Mouse (Mus musculus) heart, embryonic 16.5 days (tissue): ENCODE measurements around the gene Serinc2. TPM values are rescaled to one million over a fixed set of nuclear protein-coding genes. Genes with fewer than 3 reads are reported as not detected.

Experiments used
- ATAC-seq: fragments of 200-750 bp; cut with Nextera tagmentation; replicated peaks from 2 replicates; pipeline ENCODE4 v1.8.0; 2017; ENCODE audit warnings: moderate number of reproducible peaks; ENCODE audit not compliant: insufficient read depth, low FRiP score; ENCODE audit errors: extremely low read depth
- H3K27ac ChIP-seq: fragments of 300-500 bp; sonication (generic); 2 replicates; pipeline ENCODE4 v1.5.1; 2014; ENCODE audit warnings: mild to moderate bottlenecking, low read length, control low read depth, moderate library complexity
- H3K27me3 ChIP-seq: fragments of 300-500 bp; sonication (generic); 2 replicates; pipeline ENCODE4 v1.6.1; 2014; ENCODE audit warnings: low read length, mixed read lengths; ENCODE audit not compliant: control insufficient read depth, insufficient read depth
- H3K36me3 ChIP-seq: fragments of 300-500 bp; sonication (generic); 2 replicates; pipeline ENCODE4 v1.6.1; 2014; ENCODE audit not compliant: control insufficient read depth, insufficient read depth
- H3K4me1 ChIP-seq: fragments of 300-500 bp; sonication (generic); 2 replicates; pipeline ENCODE4 v1.6.1; 2014; ENCODE audit warnings: low read length, mixed read lengths; ENCODE audit not compliant: control insufficient read depth, insufficient read depth
- H3K4me2 ChIP-seq: fragments of 300-500 bp; sonication (generic); 2 replicates; pipeline ENCODE4 v1.6.1; 2014; ENCODE audit warnings: low read depth, mild to moderate bottlenecking, control low read depth, low read length
- H3K4me3 ChIP-seq: fragments of 300-500 bp; sonication (generic); 2 replicates; pipeline ENCODE4 v1.5.1; 2014; ENCODE audit warnings: mild to moderate bottlenecking, control low read depth, low read length
- H3K9ac ChIP-seq: fragments of 300-500 bp; sonication (generic); 2 replicates; pipeline ENCODE4 v1.6.1; 2014; ENCODE audit warnings: low read length, control low read depth
- H3K9me3 ChIP-seq: fragments of 300-500 bp; sonication (generic); replicated peaks from 2 replicates; pipeline ENCODE4 v1.6.1; 2016; ENCODE audit warnings: low read length; ENCODE audit not compliant: control insufficient read depth
- WGBS: fragments of 180-500 bp; shearing (Covaris S2); extraction: QIAGEN DNeasy Blood & Tissue Kit; methylation state at CpG from one replicate; pipeline ENCODE4 v1.1.7; 2014; 5-methylcytosine and 5-hydroxymethylcytosine counted together
- polyA plus RNA-seq: library from polyadenylated mRNA; unstranded; fragments of >200 nt; fragmentation: Nextera tagmentation; extraction: Ambion mirVana; gene quantifications from 2 replicates; pipeline ENCODE4 v1.2.1, GENCODE M21; 2015

Serinc2 gene
- polyA plus RNA-seq, 1 experiment from 2014 or later, result 5.4 TPM

- Histone ChIP-seq H3K36me3 (no peaks in the 10 kb centered on the region), H3K9me3 (no peaks in the 10 kb centered on the region; the same call in 1 of the 2 replicates), H3K4me1 (no peaks in the 10 kb centered on the region), H3K4me2 (no peak overlapping the region), H3K27me3 (no peaks in the 10 kb centered on the region), H3K27ac (no peak overlapping the region), H3K4me3 (no peak overlapping the region), H3K9ac (no peak overlapping the region)
- 89% methylated on average over 4 of the region's 4 CpGs for WGBS
- no peak for ATAC-seq
Observed at GRCm38 (mm10) chr4:130237607-130238006, 41.4 kb downstream of the Serinc2 start.

DNA sequence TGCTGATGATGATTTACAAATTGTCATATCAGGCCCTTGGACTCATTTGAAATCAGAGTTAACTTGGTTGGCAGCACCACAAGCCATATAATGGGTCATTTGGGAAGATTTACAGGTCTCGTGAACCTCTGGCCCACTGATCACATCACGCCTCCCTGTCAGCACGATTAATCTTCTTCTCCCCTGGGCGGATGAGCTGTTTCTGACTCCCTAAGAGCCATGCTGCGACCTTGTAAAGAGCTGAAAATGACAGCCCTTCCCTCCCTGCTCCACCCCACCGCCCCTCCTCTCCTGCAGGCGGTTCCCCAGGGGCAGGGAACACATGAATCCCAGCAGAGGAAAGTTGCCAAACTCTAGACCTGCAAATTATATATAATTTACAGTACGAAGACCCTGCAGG, 42.6 kb downstream of the Serinc2 start:
- Histone ChIP-seq H3K27ac (no peak overlapping the region), H3K4me3 (no peak overlapping the region), H3K4me2 (no peak overlapping the region), H3K4me1 (no peaks in the 10 kb centered on the region), H3K9ac (no peak overlapping the region), H3K9me3 (no peaks in the 10 kb centered on the region; the same call in 1 of the 2 replicates), H3K27me3 (no peaks in the 10 kb centered on the region), H3K36me3 (no peaks in the 10 kb centered on the region)
- WGBS, result 37% methylated on average over 8 of the region's 8 CpGs
- ATAC-seq, result no peak

- no peaks in the 10 kb centered on the region for H3K27me3 ChIP-seq
- H3K36me3 ChIP-seq, result no peaks in the 10 kb centered on the region
- no peak overlapping the region for H3K27ac ChIP-seq
- H3K4me2 ChIP-seq, result no peak overlapping the region
- no peaks in the 10 kb centered on the region for H3K9me3 ChIP-seq
- ATAC-seq, result no peak
- no peak overlapping the region for H3K9ac ChIP-seq
- no peak overlapping the region for H3K4me3 ChIP-seq
- H3K4me1 ChIP-seq, result no peaks in the 10 kb centered on the region
Observed at GRCm38 (mm10) chr4:130224071-130224470, 54.9 kb downstream of the Serinc2 start.

DNA sequence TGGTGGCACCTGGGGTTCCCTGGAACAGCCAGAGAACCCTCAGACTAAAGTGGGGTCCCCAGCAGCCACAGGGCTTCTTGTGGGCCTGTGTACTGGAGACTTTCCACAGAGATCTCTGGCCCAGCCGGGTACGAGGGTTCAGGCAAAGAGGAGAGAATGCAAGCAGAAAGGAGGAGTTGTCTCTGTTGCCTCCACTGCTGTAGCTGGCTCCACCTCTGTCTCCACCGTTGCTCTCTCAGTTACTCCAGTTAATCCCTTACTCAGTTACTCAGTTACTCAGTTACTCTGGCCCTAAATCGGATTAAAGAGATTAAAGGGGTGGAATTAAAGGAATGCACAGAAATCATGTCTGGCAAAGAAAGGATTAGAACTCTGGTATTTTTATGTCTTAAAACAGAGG, 56.8 kb downstream of the Serinc2 start, which contains the start of gene Gm853:
Gm853 (minus strand) TSS at position 223 of the 400 bp plus-strand sequence.
- Histone ChIP-seq H3K27ac (no peak within 1 kb of the TSS), H3K36me3 (no peaks in the 10 kb centered on the region), H3K9me3 (no peaks in the 10 kb centered on the region), H3K27me3 (no peaks in the 10 kb centered on the region), H3K4me3 (no peak within 1 kb of the TSS), H3K4me2 (no peak within 1 kb of the TSS), H3K4me1 (no peaks in the 10 kb centered on the region), H3K9ac (no peak within 1 kb of the TSS)
- WGBS, result 48% methylated on average over 4 of the region's 4 CpGs
- ATAC-seq, result no peak

DNA sequence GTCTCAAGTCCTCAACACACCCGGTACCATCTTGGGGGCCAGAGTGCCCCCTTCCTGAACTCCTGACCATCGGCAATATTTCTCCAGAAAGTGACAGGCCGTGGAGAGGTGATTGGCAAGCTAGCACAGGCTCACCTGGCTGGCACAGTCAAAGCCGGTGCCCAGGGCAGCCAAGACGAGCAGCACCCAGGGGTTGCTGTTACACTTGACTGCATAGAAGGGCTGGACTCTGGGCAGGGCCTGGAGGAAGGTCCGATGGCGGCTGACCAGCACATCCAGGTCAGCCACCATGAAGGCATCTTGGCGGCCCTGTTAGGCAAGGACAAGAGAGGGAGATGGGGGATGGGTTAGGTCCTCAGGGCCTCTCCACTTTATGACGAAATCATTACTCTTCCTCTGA, 58.8 kb downstream of the Serinc2 start:
- no peaks in the 10 kb centered on the region for H3K9me3 ChIP-seq
- no peaks in the 10 kb centered on the region for H3K4me1 ChIP-seq
- no peaks in the 10 kb centered on the region for H3K36me3 ChIP-seq
- H3K27me3 ChIP-seq, result no peaks in the 10 kb centered on the region
- no peak overlapping the region for H3K4me3 ChIP-seq
- WGBS, result 78% methylated on average over 9 of the region's 9 CpGs
- H3K27ac ChIP-seq, result no peak overlapping the region
- H3K4me2 ChIP-seq, result no peak overlapping the region
- no peak overlapping the region for H3K9ac ChIP-seq
- ATAC-seq, result no peak

DNA sequence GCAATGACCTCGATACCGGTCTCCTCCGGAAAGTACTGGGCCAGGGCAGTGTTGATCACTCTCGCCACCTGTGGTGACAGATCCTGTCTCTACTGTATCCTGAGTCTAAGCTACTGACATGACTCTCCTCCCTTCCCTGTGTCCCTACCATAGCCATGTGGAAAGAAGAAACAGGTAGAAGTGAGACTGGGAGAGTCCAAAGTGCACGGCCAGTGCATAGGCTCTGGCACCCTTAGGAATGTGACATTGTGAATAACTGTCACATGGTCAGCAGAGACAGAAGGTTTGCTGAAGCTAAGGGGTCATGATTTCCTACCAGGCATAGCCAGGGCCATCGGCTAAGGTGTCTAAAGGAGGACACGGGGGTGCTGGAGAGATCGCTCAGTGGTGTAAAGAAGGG, 63.6 kb downstream of the Serinc2 start:
- H3K36me3 ChIP-seq, result no peaks in the 10 kb centered on the region
- H3K27me3 ChIP-seq, result no peaks in the 10 kb centered on the region
- H3K4me3 ChIP-seq, result no peak overlapping the region
- H3K4me1 ChIP-seq, result no peaks in the 10 kb centered on the region
- H3K9ac ChIP-seq, result no peak overlapping the region
- 79% methylated on average over 8 of the region's 8 CpGs for WGBS
- H3K4me2 ChIP-seq, result no peak overlapping the region
- H3K9me3 ChIP-seq, result no peaks in the 10 kb centered on the region
- no peak overlapping the region for H3K27ac ChIP-seq
- ATAC-seq, result no peak

DNA sequence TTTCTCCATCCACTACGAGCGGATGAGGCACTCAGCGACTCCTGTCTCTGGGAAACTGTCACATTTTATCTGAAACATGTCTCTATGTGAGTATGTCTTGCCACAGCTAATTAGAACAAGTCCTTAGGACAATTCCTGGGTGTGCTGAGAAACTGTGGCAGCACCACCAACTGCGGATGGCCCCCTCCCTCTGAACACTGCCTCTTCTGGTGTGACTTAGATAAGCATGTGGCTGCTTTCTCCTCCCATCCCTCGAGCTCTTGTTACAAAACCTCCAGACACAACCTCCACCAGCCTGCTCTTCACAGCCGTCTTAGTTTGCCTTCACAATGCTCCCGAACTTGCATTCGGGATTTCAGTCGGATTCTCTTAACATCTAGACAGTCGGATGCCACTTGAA, 65.1 kb downstream of the Serinc2 start:
- 61% methylated on average over 10 of the region's 10 CpGs for WGBS
- H3K36me3 ChIP-seq, result no peaks in the 10 kb centered on the region
- no peak for ATAC-seq
- no peaks in the 10 kb centered on the region for H3K27me3 ChIP-seq
- H3K4me2 ChIP-seq, result no peak overlapping the region
- no peak overlapping the region for H3K9ac ChIP-seq
- H3K4me1 ChIP-seq, result no peaks in the 10 kb centered on the region
- no peaks in the 10 kb centered on the region for H3K9me3 ChIP-seq
- H3K4me3 ChIP-seq, result no peak overlapping the region
- H3K27ac ChIP-seq, result no peak overlapping the region

DNA sequence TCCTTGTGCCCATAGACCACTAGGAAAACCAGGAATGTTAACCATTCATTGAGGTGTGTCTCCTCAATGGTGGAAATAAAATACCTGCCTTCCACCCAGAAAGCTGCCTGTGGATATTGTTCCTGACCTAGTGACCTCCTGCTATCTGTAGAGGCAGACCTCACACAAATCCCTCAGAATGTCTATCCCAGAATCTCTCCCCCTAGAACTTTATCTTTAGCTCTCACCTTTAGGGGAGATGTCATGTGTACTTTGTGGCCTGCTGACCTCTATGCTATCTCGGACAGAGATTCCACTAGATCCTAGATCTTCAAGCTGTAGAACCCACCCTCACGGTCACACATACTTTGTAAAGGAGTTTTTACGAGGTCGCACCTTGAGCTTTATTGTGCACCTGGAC, 65.8 kb downstream of the Serinc2 start:
- WGBS, result 79% methylated on average over 4 of the region's 4 CpGs

DNA sequence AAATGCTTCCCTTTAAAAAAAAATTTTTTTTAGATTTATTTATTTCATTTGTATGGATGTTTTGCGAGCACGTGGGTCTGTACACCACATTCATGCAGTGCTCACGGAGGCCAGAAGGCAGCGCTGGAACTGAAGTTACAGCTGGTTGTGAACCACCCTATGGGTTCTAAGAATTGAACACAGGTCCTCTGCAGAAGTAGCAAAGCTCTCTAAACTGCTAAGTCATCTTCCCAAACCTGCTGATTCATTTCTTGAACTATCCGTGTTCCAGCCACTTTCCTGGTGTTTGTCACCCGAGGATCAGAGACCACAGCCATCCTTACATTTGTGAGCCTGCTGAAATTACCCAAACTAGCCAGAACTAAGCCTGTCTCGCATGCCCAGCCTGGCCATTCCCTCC, 66.6 kb downstream of the Serinc2 start:
- Histone ChIP-seq H3K27me3 (no peaks in the 10 kb centered on the region), H3K27ac (no peak overlapping the region), H3K9ac (no peak overlapping the region), H3K9me3 (no peaks in the 10 kb centered on the region), H3K4me2 (no peak overlapping the region), H3K4me3 (no peak overlapping the region), H3K4me1 (no peaks in the 10 kb centered on the region), H3K36me3 (no peaks in the 10 kb centered on the region)
- 80% methylated on average over 7 of the region's 7 CpGs for WGBS
- no peak for ATAC-seq

More for the DNA sequence above, 65.8 kb downstream of the Serinc2 start:
- no peak overlapping the region for H3K9ac ChIP-seq
- no peak for ATAC-seq
- no peak overlapping the region for H3K4me2 ChIP-seq
- no peaks in the 10 kb centered on the region for H3K27me3 ChIP-seq
- H3K4me3 ChIP-seq, result no peak overlapping the region
- no peaks in the 10 kb centered on the region for H3K4me1 ChIP-seq
- no peaks in the 10 kb centered on the region for H3K36me3 ChIP-seq
- H3K27ac ChIP-seq, result no peak overlapping the region
- H3K9me3 ChIP-seq, result no peaks in the 10 kb centered on the region

DNA sequence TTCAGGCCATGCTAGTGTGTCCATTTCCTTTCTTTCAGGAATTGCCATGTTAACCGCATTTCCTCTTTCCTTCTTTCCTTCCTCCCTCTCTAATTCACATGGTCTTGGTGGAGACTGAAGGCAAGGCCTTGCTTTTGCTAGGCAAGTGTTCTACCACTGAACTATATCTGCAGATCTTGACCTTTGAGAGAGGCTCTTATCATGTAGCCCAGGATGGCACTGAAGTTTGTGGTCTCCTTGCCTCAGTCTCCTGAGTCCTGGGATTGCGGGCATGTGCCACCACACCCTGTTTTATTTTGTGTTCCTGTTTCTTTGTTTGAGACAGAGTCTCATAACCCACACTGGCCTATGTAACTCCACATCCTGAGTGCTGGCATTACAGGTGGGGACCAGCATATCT, 67.1 kb downstream of the Serinc2 start:
- no peaks in the 10 kb centered on the region for H3K9me3 ChIP-seq
- no peaks in the 10 kb centered on the region for H3K36me3 ChIP-seq
- no peak overlapping the region for H3K4me2 ChIP-seq
- no peaks in the 10 kb centered on the region for H3K27me3 ChIP-seq
- no peak overlapping the region for H3K4me3 ChIP-seq
- WGBS, result 87% methylated on average over 2 of the region's 2 CpGs
- no peak overlapping the region for H3K9ac ChIP-seq
- ATAC-seq, result no peak
- no peaks in the 10 kb centered on the region for H3K4me1 ChIP-seq
- H3K27ac ChIP-seq, result no peak overlapping the region
